Mouse (Mus musculus) adrenal gland, postnatal 10 days (tissue): Measurements from ENCODE around the gene Xpo6. TPM values are rescaled to one million over a fixed set of nuclear protein-coding genes. Genes with fewer than 3 reads are reported as not detected.

Experiments used
- DNase-seq: peaks from one replicate; pipeline ENCODE4 v3.0.0; 2021; ENCODE audit warnings: mixed read lengths
- total RNA-seq, 2 experiments: library from RNA; stranded (reverse); gene quantifications; 2 replicates each; pipeline ENCODE4 v1.2.3; 2021

Gene Xpo6
- total RNA-seq, 2 experiments from 2014 or later = 68.7 to 91.2 TPM

DNA sequence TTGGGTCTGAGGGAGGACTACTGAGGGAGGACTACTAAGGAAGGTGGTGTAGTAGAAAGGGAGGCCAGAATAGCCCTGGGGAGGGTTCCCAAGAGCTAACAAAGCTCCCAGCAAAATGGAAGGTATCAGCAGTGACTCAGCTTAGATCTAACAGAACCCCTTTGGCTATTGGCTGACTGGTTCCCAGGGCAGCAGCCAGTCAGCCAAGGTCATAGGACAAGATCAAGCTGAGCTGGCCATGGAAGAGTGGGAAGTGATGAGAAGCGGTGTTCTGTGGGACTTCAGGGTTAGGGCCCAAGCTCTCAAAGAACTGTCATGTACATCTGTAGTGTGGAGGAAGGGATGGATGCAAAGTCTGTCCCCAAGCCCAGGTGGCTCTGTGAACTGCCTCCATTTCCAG, 123.4 kb downstream of the Xpo6 start:
- peak; percentile 60 for DNase-seq

DNA sequence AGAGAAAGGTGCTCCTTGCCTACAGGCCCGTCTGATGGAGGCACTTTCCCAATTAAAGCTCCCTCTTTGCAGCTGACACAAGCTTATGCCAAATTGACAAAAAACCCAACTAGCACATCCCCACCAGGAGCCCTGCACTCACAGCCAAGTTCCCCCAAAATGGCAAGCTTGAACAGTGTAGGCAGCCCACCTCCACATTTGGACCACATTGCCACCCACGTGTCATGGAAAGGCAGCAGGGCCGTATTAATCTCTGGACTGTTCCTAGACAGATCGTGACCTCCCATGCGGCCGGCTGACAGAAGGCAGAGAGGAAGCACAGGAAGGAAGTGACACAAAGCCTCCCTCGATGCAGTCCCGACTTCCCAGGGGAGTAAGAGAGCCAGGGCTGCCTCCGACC, 125.2 kb downstream of the Xpo6 start:
- no peak for DNase-seq

- DNase-seq = no peak
Observed at GRCm38 (mm10) chr7:126070321-126070720, 130.0 kb downstream of the Xpo6 start.

DNA sequence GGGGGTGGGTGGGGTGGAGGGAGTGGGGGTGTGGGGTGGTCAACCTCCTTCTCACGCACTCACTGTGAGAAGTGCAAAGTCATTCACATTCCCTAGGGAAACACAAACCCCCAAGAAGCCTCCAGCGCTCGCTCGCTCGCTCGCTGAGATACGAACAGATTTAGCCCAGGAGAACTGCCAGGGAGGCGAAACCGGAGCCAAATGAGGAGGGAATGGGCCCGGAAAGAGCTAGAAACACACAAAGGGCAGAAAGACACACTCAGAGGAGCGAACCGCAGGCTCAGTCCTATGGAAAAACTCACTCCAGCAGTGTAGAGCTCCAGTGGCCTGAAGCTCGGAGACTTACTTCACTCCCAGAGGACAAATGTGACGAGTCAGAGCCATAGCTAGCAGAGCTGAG, 133.5 kb downstream of the Xpo6 start:
- peak; percentile 54 for DNase-seq

DNA sequence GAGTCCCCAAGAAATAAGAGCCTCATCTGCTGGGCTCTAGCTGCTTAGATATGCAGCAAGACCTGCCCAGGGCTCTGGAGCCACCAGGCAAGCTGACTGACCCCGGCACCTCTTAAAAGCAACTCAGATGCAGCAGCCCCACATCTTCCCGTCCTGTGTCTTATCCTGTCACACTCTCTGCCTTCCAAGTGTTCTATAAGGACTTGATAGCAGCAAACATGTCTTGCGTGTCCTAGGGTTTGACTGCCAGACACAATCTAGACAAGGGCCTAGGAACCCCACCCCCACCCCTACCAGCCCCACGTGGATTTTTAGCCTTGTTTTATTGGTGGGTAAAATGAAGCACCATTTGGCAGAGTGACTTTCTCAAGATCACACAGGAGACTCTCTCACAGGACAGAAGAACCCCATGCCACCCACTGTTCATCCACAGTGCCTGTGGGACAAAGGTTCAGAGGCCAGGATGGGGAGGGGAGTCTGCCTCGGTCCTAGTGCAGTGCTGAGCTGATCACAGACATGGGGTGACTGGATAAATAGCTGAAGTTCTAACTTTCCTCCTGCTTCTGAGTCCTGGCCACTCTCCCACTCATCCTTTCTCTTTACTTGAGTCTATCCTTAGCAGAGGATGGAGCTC, 134.9 kb downstream of the Xpo6 start:
- DNase-seq = no peak

DNA sequence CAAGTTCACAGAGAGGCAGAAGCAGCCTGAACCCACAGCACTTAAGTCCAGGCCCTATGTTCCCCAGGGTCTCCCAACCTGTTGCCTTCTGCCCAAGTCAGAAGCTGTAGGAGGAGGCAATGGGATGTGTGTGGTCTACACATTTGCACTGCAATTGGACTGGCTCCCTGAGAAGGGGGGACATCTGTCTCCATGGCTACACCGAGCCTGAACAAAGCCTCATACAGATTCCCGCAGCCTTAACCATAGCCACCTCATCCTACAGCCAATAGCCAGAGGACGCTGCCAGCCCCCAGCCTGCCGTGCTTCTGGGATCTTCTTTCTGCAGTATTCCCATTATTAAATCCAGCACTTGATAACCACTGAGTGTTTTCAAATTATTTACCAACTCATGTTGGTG, 138.1 kb downstream of the Xpo6 start:
- no peak for DNase-seq

- DNase-seq = no peak
Observed at GRCm38 (mm10) chr7:126058918-126059317, 141.4 kb downstream of the Xpo6 start.

- no peak for DNase-seq
Observed at GRCm38 (mm10) chr7:126057332-126057914, 142.9 kb downstream of the Xpo6 start.

DNA sequence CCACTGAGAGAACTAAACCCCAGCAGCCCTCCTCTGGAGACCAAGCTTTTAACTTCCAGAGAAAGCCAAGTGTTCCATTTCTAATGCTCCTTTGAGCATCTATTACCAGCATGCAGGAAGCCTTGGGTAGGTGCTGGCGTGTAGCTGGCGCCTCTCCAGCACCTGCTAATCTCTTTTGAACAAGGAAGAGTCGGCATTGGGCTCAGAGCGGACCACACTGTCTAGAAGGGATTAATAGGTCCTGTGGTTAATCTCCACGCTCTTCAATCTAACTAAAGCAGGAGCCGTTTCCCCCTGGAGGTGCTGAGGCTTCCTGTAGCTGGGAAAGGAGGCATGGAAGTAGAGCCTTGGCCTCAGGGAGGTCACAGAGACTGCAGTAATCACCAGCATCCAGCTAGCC, 145.7 kb downstream of the Xpo6 start:
- DNase-seq = no peak

- DNase-seq = no peak
Observed at GRCm38 (mm10) chr7:126053618-126054017, 146.7 kb downstream of the Xpo6 start.

GRCm38 (mm10) chr7:126051910-126052309, 148.4 kb downstream of the Xpo6 start:
- DNase-seq = no peak

Other genes starting within 250 kb of the Xpo6 start
- 1 to 10 TPM; 7.2 to 8.7 TPM for gene Gsg1l, start 118.1 kb downstream of the Xpo6 start, total RNA-seq
- 10 to 100 TPM; 40.7 to 52.5 TPM for gene Sbk1, start 72.1 kb upstream of the Xpo6 start, total RNA-seq
- 1 to 10 TPM; 4.0 to 4.1 TPM for gene Lat, start 169.1 kb upstream of the Xpo6 start, total RNA-seq
- gene Spns1, start 176.9 kb upstream of the Xpo6 start, total RNA-seq = 10 to 100 TPM; 36.6 to 43.9 TPM
- gene Nfatc2ip, start 196.2 kb upstream of the Xpo6 start, total RNA-seq = 1 to 10 TPM; 6.9 to 7.3 TPM
- gene Cd19, start 214.4 kb upstream of the Xpo6 start, total RNA-seq = 1 to 10 TPM; 4.0 to 4.9 TPM
- 10 to 100 TPM; 26.5 to 42.3 TPM for gene Rabep2, start 228.3 kb upstream of the Xpo6 start, total RNA-seq